Mouse (Mus musculus): ENCODE data around the gene Fam160a2.

- TF ChIP-seq CTCF (IDR thresholded peaks at IDR 0.05; ENCODE audit: low read depth, low read length) (no peak), POLR2A (IDR thresholded peaks at IDR 0.05; ENCODE audit: borderline replicate concordance, low read depth, low read length) (no peak)
These were observed 5.2 kb downstream of the Fam160a2 start for GRCm38 (mm10) chr7:105394606-105395005.
